Mouse (Mus musculus): Measurements from ENCODE around the gene Ltbp3.

The Ltbp3 gene

GRCm38 (mm10) chr19:5740320-5741317, at the start of gene Ltbp3:
Ltbp3 (plus strand) TSS chr19:5740904.
- no peak for DNase-seq (ENCODE audit: low spot score in 2 of 2)

GRCm38 (mm10) chr19:5691601-5692000, 49.1 kb upstream of the Ltbp3 start:
- DNase-seq (ENCODE audit: low spot score in 2 of 2): no peak

GRCm38 (mm10) chr19:5692086-5692912, 48.4 kb upstream of the Ltbp3 start:
- no peak for DNase-seq (ENCODE audit: low spot score in 2 of 2)

- DNase-seq (ENCODE audit: low spot score in 2 of 2): no peak
Measured at GRCm38 (mm10) chr19:5692913-5693396, 47.7 kb upstream of the Ltbp3 start.

GRCm38 (mm10) chr19:5693801-5694200, 46.9 kb upstream of the Ltbp3 start:
- DNase-seq (ENCODE audit: low spot score in 2 of 2): no peak

GRCm38 (mm10) chr19:5695849-5696462, 44.7 kb upstream of the Ltbp3 start:
- no peak for DNase-seq (ENCODE audit: low spot score in 2 of 2)

- peak in 1 of 2 experiments; percentile 41 for DNase-seq (ENCODE audit: low spot score in 2 of 2)
Measured at GRCm38 (mm10) chr19:5704163-5704800, 36.4 kb upstream of the Ltbp3 start, which contains the start of gene Kcnk7. Kcnk7 (plus strand) TSS chr19:5704367.

GRCm38 (mm10) chr19:5704801-5705571, 35.7 kb upstream of the Ltbp3 start:
- DNase-seq (ENCODE audit: low spot score in 2 of 2): peak in 1 of 2 experiments; percentile 51

- no peak for DNase-seq (ENCODE audit: low spot score in 2 of 2)
Measured at GRCm38 (mm10) chr19:5710068-5710467, 30.6 kb upstream of the Ltbp3 start.

- DNase-seq (ENCODE audit: low spot score in 2 of 2): no peak
Measured at GRCm38 (mm10) chr19:5710581-5710980, 30.1 kb upstream of the Ltbp3 start.

- DNase-seq (ENCODE audit: low spot score in 2 of 2): peak in 1 of 2 experiments; percentile 68
Measured at GRCm38 (mm10) chr19:5711218-5711617, 29.5 kb upstream of the Ltbp3 start.

GRCm38 (mm10) chr19:5711907-5712460, 28.7 kb upstream of the Ltbp3 start:
- no peak for DNase-seq (ENCODE audit: low spot score in 2 of 2)

- no peak for DNase-seq (ENCODE audit: low spot score in 2 of 2)
Measured at GRCm38 (mm10) chr19:5713255-5713654, 27.4 kb upstream of the Ltbp3 start.

GRCm38 (mm10) chr19:5713730-5714129, 27.0 kb upstream of the Ltbp3 start:
- DNase-seq (ENCODE audit: low spot score in 2 of 2): no peak

- DNase-seq (ENCODE audit: low spot score in 2 of 2): peak; percentile 55 to 64
Measured at GRCm38 (mm10) chr19:5715793-5716688, 24.7 kb upstream of the Ltbp3 start.

- no peak for DNase-seq (ENCODE audit: low spot score in 2 of 2)
Measured at GRCm38 (mm10) chr19:5716955-5717354, 23.7 kb upstream of the Ltbp3 start.

GRCm38 (mm10) chr19:5721233-5721632, 19.5 kb upstream of the Ltbp3 start:
- DNase-seq (ENCODE audit: low spot score in 2 of 2): no peak

GRCm38 (mm10) chr19:5722848-5723425, 17.8 kb upstream of the Ltbp3 start:
- no peak for DNase-seq (ENCODE audit: low spot score in 2 of 2)

All from spleen, postnatal 14 days (tissue).